Mouse (Mus musculus): ENCODE data around the gene Sppl3. TPM values are rescaled to one million over a fixed set of nuclear protein-coding genes. Genes with fewer than 3 reads are reported as not detected.
A peak's percentile ranks its signal among the peaks of the same experiment; 100 is the strongest.

The Sppl3 gene
- polyA plus RNA-seq, 1 experiment from 2014 or later = 7.9 TPM

DNA sequence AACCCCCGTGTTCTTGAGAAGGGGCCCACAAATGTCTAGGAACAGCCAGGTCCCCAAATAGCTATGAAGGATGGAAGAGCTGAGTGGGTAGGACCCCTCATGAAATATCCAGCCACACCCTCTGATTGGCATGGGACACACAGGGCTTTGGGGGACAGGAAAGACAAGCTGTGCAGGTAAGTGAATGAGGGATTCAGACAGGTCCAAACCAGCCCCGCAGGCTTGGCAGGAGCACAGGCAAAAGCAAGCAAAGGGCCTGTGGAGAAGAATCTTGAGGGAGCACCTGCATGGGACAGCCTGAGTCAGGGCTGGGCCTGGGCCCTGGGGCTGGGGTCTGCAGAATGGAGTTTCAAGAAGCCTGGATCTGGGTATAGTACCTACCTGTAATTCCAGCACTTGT, 10.4 kb upstream of the Sppl3 start:
- Histone ChIP-seq H3K9ac (no peak overlapping the region), H3K4me2 (no peak overlapping the region), H3K27ac (replicated peaks) (no peak overlapping the region), H3K27me3 (peaks cover 70% of the 10 kb centered on the region), H3K36me3 (replicated peaks) (no peaks in the 10 kb centered on the region), H3K9me3 (replicated peaks) (no peaks in the 10 kb centered on the region), H3K4me3 (replicated peaks) (no peak overlapping the region), H3K4me1 (replicated peaks) (peaks cover 3% of the 10 kb centered on the region; the same call in 1 of the 2 replicates)
- WGBS (ENCODE audit: insufficient replicate concordance) = 71% methylated on average over 2 of the region's 2 CpGs
- ATAC-seq (ENCODE audit: insufficient read depth) = no peak

DNA sequence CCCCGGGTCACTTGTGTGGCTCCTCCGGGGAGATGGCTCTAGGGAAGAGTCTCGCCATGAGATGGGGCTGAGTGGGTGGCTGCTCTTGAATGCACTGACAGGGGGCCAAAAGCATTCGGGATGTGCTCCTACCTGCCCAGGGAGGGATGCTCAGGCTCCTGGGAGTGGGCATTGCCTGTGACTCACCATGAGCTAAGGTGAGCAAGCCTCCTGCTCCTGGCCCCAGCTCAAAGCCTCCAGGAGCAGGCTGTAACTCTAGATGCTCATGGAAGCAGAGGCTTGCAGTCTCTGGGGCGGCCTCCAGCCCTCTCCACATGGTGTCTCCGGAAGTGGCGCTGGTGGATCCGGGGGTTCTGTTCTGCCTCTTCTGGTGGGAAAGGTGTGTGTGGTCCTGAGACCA, 9.5 kb upstream of the Sppl3 start:
- no peak overlapping the region for H3K4me3 ChIP-seq (replicated peaks)
- no peak overlapping the region for H3K4me2 ChIP-seq
- ATAC-seq (ENCODE audit: insufficient read depth) = no peak
- no peak overlapping the region for H3K9ac ChIP-seq
- H3K27ac ChIP-seq (replicated peaks) = no peak overlapping the region
- no peaks in the 10 kb centered on the region for H3K36me3 ChIP-seq (replicated peaks)
- H3K4me1 ChIP-seq (replicated peaks) = peaks cover 3% of the 10 kb centered on the region; the same call in 1 of the 2 replicates
- H3K9me3 ChIP-seq (replicated peaks) = no peaks in the 10 kb centered on the region
- WGBS (ENCODE audit: insufficient replicate concordance) = 75% methylated on average over 8 of the region's 8 CpGs
- H3K27me3 ChIP-seq = peaks cover 67% of the 10 kb centered on the region

DNA sequence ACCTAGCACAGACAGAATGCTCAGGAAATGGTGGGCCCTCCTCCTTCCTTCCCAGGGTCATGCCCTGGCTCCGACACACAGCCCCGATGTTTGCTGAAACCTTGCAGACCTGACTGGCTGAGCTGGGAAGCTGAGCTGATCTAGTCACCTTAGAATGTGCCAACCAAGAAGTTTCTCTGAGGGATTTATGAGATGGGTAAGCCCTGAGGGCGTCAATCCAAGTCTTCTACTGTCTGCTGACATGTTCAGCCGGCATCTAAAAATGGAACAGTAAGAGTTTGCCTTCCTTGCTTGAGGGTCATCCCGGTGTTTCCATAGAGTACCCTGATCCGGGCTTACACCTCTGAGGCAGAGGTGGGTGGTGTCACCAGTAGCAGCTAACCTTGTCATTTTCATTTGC, 8.2 kb upstream of the Sppl3 start:
- peaks cover 4% of the 10 kb centered on the region for H3K4me1 ChIP-seq (replicated peaks)
- H3K9ac ChIP-seq = no peak overlapping the region
- WGBS (ENCODE audit: insufficient replicate concordance) = 31% methylated on average over 6 of the region's 6 CpGs
- no peak overlapping the region for H3K27ac ChIP-seq (replicated peaks)
- no peaks in the 10 kb centered on the region for H3K36me3 ChIP-seq (replicated peaks)
- H3K4me2 ChIP-seq = no peak overlapping the region
- peaks cover 56% of the 10 kb centered on the region for H3K27me3 ChIP-seq
- no peak for ATAC-seq (ENCODE audit: insufficient read depth)
- no peak overlapping the region for H3K4me3 ChIP-seq (replicated peaks)
- no peaks in the 10 kb centered on the region for H3K9me3 ChIP-seq (replicated peaks)

DNA sequence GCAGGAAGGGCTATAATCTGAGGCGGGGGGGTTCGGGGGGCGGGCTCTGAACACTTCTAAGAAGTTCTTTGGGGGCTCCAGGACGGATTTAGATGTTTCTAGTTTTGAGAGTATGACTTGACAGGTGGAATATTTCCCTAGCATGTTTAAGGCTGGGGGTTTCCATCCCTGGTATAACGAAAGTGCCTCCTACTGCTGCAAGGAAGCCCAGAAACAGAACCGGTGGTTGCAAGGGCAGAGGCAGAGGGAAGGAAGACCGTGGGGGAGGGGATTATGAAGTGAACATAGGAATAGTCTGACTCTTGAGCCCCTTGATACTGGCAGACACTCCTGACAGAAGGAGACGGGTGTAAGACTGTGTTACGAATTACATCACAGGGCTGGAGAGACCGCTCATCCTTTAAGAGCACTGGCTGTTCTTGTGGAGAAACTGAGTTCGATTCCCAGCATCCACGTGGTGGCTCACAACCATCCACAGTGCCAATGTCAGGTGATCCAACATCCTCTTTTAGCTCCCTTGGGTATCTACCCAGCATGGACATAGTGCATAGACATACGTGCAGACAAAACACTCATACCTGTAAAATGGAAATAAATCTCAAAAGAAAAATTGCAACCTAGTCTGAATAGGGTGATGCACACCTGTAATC, 7.6 kb upstream of the Sppl3 start:
- WGBS (ENCODE audit: insufficient replicate concordance) = 48% methylated on average over 13 of the region's 13 CpGs
- no peaks in the 10 kb centered on the region for H3K9me3 ChIP-seq (replicated peaks)
- H3K27me3 ChIP-seq = peaks cover 51% of the 10 kb centered on the region
- no peak overlapping the region for H3K27ac ChIP-seq (replicated peaks)
- ATAC-seq (ENCODE audit: insufficient read depth) = no peak
- H3K4me1 ChIP-seq (replicated peaks) = peaks cover 7% of the 10 kb centered on the region
- no peaks in the 10 kb centered on the region for H3K36me3 ChIP-seq (replicated peaks)
- no peak overlapping the region for H3K9ac ChIP-seq
- H3K4me2 ChIP-seq = no peak overlapping the region
- no peak overlapping the region for H3K4me3 ChIP-seq (replicated peaks)

- Histone ChIP-seq H3K9me3 (replicated peaks) (no peaks in the 10 kb centered on the region), H3K4me1 (replicated peaks) (peaks cover 36% of the 10 kb centered on the region), H3K27ac (replicated peaks) (0 out of 2 replicates have a peak overlapping the region, but pooled peaks have one; percentile 45), H3K27me3 (peaks cover 13% of the 10 kb centered on the region), H3K36me3 (replicated peaks) (no peaks in the 10 kb centered on the region), H3K4me2 (no peak overlapping the region), H3K9ac (no peak overlapping the region), H3K4me3 (replicated peaks) (no peak overlapping the region)
- 72% methylated on average over 5 of the region's 5 CpGs for WGBS (ENCODE audit: insufficient replicate concordance)
- ATAC-seq (ENCODE audit: insufficient read depth) = no peak
These were observed 3.2 kb upstream of the Sppl3 start for GRCm38 (mm10) chr5:115007768-115008167.

DNA sequence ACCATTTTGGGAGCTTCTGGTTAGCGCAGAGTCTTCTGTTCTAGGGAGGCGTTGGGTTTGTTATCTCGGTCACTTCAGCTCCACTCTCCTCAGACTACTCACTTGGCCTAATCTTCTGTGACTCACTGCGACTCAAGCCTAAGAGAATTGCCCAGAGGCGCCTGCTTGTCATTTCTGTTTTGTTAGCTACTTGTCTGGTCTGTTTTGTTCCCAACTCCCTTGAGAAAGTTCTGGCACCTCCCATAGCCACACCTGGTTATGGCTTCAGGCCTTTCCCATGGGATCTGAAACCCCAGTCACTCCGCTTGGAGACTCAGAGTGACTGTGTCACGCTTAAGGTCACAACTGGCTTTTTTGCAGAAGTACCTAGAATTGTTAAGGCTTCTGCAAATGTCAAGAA, 2.6 kb upstream of the Sppl3 start:
- Histone ChIP-seq H3K27me3 (peaks cover 8% of the 10 kb centered on the region; the same call in 1 of the 2 replicates), H3K4me3 (replicated peaks) (no peak overlapping the region), H3K9me3 (replicated peaks) (no peaks in the 10 kb centered on the region), H3K4me2 (no peak overlapping the region), H3K27ac (replicated peaks) (peak overlapping the region; percentile 45; the same call in 1 of the 2 replicates), H3K4me1 (replicated peaks) (peaks cover 41% of the 10 kb centered on the region), H3K9ac (no peak overlapping the region), H3K36me3 (replicated peaks) (no peaks in the 10 kb centered on the region)
- ATAC-seq (ENCODE audit: insufficient read depth) = no peak
- WGBS (ENCODE audit: insufficient replicate concordance) = 43% methylated on average over 7 of the region's 7 CpGs

DNA sequence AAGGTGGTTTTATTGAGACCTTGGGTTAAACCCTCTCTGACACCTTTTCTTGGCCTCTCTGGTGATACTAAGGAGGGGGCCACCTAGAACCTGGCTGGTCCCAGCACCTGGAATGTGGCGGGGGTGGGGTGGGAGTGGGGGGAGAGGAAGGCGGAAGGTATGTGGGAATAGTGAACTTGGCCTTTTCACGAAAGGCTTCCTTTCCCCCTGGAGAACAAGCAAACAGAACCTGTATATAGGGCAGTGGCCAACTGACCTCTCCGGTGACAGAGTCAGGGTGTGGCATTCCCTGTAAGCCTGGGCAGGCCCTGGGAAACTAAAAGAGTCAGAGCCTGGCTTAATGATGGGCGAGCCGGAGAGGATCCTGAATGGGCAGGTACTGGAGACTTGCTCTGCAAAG, 1.8 kb upstream of the Sppl3 start:
- 75% methylated on average over 6 of the region's 6 CpGs for WGBS (ENCODE audit: insufficient replicate concordance)
- Histone ChIP-seq H3K27me3 (0 out of 2 replicates have a peak, but pooled peaks cover 3% of the 10 kb centered on the region), H3K36me3 (replicated peaks) (no peaks in the 10 kb centered on the region), H3K4me2 (no peak overlapping the region; the same call in 1 of the 2 replicates), H3K4me1 (replicated peaks) (peaks cover 48% of the 10 kb centered on the region), H3K4me3 (replicated peaks) (no peak overlapping the region), H3K27ac (replicated peaks) (0 out of 2 replicates have a peak overlapping the region, but pooled peaks have one; percentile 24), H3K9me3 (replicated peaks) (no peaks in the 10 kb centered on the region), H3K9ac (no peak overlapping the region)
- no peak for ATAC-seq (ENCODE audit: insufficient read depth)

GRCm38 (mm10) chr5:115009961-115010360, 976 bp upstream of the Sppl3 start:
- peaks cover 55% of the 10 kb centered on the region for H3K4me1 ChIP-seq (replicated peaks)
- H3K4me3 ChIP-seq (replicated peaks) = 0 out of 2 replicates have a peak overlapping the region, but pooled peaks have one; percentile 100
- peak overlapping the region; percentile 77; the same call in 1 of the 2 replicates for H3K27ac ChIP-seq (replicated peaks)
- no peaks in the 10 kb centered on the region for H3K27me3 ChIP-seq
- H3K9me3 ChIP-seq (replicated peaks) = no peaks in the 10 kb centered on the region
- peak overlapping the region; percentile 100; the same call in 1 of the 2 replicates for H3K9ac ChIP-seq
- peak overlapping the region; percentile 85 for H3K4me2 ChIP-seq
- no peaks in the 10 kb centered on the region for H3K36me3 ChIP-seq (replicated peaks)
- 19% methylated on average over 3 of the region's 3 CpGs for WGBS (ENCODE audit: insufficient replicate concordance)
- no peak for ATAC-seq (ENCODE audit: insufficient read depth)

GRCm38 (mm10) chr5:115011217-115011518, 231 bp downstream of the Sppl3 start:
- Histone ChIP-seq H3K4me1 (replicated peaks) (peaks cover 67% of the 10 kb centered on the region), H3K4me2 (peak overlapping the region; percentile 85), H3K9ac (peak overlapping the region; percentile 100), H3K4me3 (replicated peaks) (peak overlapping the region; percentile 100), H3K36me3 (replicated peaks) (no peaks in the 10 kb centered on the region), H3K9me3 (replicated peaks) (no peaks in the 10 kb centered on the region), H3K27me3 (no peaks in the 10 kb centered on the region), H3K27ac (replicated peaks) (peak overlapping the region; percentile 94)
- WGBS (ENCODE audit: insufficient replicate concordance) = under 1% methylated on average over 47 of the region's 57 CpGs
- no peak for ATAC-seq (ENCODE audit: insufficient read depth)

GRCm38 (mm10) chr5:115011519-115012261, 753 bp downstream of the Sppl3 start:
- Histone ChIP-seq H3K36me3 (replicated peaks) (no peaks in the 10 kb centered on the region), H3K4me1 (replicated peaks) (peaks cover 71% of the 10 kb centered on the region), H3K4me2 (peak overlapping the region; percentile 85), H3K4me3 (replicated peaks) (peak overlapping the region; percentile 100), H3K27ac (replicated peaks) (peak overlapping the region; percentile 94), H3K27me3 (no peaks in the 10 kb centered on the region), H3K9ac (peak overlapping the region; percentile 100), H3K9me3 (replicated peaks) (no peaks in the 10 kb centered on the region)
- WGBS (ENCODE audit: insufficient replicate concordance) = under 1% methylated on average over 63 of the region's 63 CpGs
- ATAC-seq (ENCODE audit: insufficient read depth) = peak; percentile 57

- 58% methylated on average over 3 of the region's 3 CpGs for WGBS (ENCODE audit: insufficient replicate concordance)
- peak overlapping the region; percentile 100 for H3K4me3 ChIP-seq (replicated peaks)
- H3K4me1 ChIP-seq (replicated peaks) = peaks cover 80% of the 10 kb centered on the region
- H3K27me3 ChIP-seq = no peaks in the 10 kb centered on the region
- no peak for ATAC-seq (ENCODE audit: insufficient read depth)
- no peaks in the 10 kb centered on the region for H3K36me3 ChIP-seq (replicated peaks)
- H3K9me3 ChIP-seq (replicated peaks) = no peaks in the 10 kb centered on the region
- peak overlapping the region; percentile 94 for H3K27ac ChIP-seq (replicated peaks)
- H3K4me2 ChIP-seq = peak overlapping the region; percentile 85
- peak overlapping the region; percentile 100 for H3K9ac ChIP-seq
These were observed 2.5 kb downstream of the Sppl3 start for GRCm38 (mm10) chr5:115013436-115013835.
